Comparison of ENCODE assay signal across 8 mouse cellular contexts in genomic region chr7:25756011-25756410, GRCm38 (mm10). TPM values are rescaled to one million over a fixed set of nuclear protein-coding genes. Genes with fewer than 3 reads are reported as not detected.
DNase-seq lines count a peak whose midpoint lies in the region; ATAC-seq and TF ChIP-seq lines count a peak whose summit lies in the region.

No protein-coding gene starts in this region.

- H3K36me3 ChIP-seq in heart, embryonic 14.5 days (ENCODE audit: control insufficient read depth, insufficient read depth, low read length): peaks cover 29% of the 10 kb centered on the region
- H3K36me3 ChIP-seq in liver, embryonic 13.5 days: peaks cover 17% of the 10 kb centered on the region
- 0 out of 2 replicates have a peak, but pooled peaks cover under 1% of the 10 kb centered on the region for H3K36me3 ChIP-seq in stomach, embryonic 16.5 days (ENCODE audit: control insufficient read depth, insufficient read depth, low read length)

- TF ChIP-seq POLR2A in brain, embryonic 14.5 days (IDR thresholded peaks at IDR 0.05; ENCODE audit: borderline replicate concordance, extremely low read depth, insufficient read depth, insufficient read length, poor library complexity, severe bottlenecking): 0 out of 2 replicates have a peak, but pooled peaks have one; percentile 11

- H3K27ac ChIP-seq in heart, embryonic 14.5 days (replicated peaks in 1 of 2; ENCODE audit: control insufficient read depth in 1 of 2, insufficient read depth in 1 of 2, low read depth in 2 of 2, low read length in 2 of 2): peak overlapping the region; percentile 88 to 96
- peak overlapping the region; percentile 96 for H3K27ac ChIP-seq in liver, embryonic 13.5 days
- peak overlapping the region; percentile 99 for H3K27ac ChIP-seq in stomach, embryonic 16.5 days (ENCODE audit: low read length)

- peak; percentile 79 for TF ChIP-seq CTCF in brain, embryonic 14.5 days (IDR thresholded peaks at IDR 0.05; ENCODE audit: borderline replicate concordance, extremely low read depth, insufficient read depth, insufficient read length)

- ATAC-seq in heart, embryonic 14.5 days (ENCODE audit: insufficient number of reproducible peaks, insufficient read depth, low FRiP score, low read depth): peak; percentile 44
- peak; percentile 25 for ATAC-seq in liver, embryonic 13.5 days (ENCODE audit: low read depth)
- ATAC-seq in stomach, embryonic 16.5 days (ENCODE audit: insufficient read depth, low FRiP score): peak; percentile 41

- under 1% methylated on average over 18 of the region's 18 CpGs for WGBS in heart, embryonic 14.5 days
- WGBS in liver, embryonic 13.5 days (ENCODE audit: insufficient replicate concordance): under 1% methylated on average over 18 of the region's 18 CpGs
- under 1% methylated on average over 18 of the region's 18 CpGs for WGBS in stomach, embryonic 16.5 days

- peaks cover 4 to 23% of the 10 kb centered on the region in 2 experiments; a peak in 3 of 4 replicates for H3K4me1 ChIP-seq in heart, embryonic 14.5 days (ENCODE audit: control insufficient read depth in 2 of 2, insufficient read depth in 2 of 2, low read length in 2 of 2)
- peaks cover 36% of the 10 kb centered on the region for H3K4me1 ChIP-seq in liver, embryonic 13.5 days (replicated peaks)
- peaks cover 16% of the 10 kb centered on the region for H3K4me1 ChIP-seq in stomach, embryonic 16.5 days (ENCODE audit: control insufficient read depth, insufficient read depth, low read length)

- H3K9me3 ChIP-seq in heart, embryonic 14.5 days (ENCODE audit: control insufficient read depth, low read length): no peaks in the 10 kb centered on the region
- no peaks in the 10 kb centered on the region for H3K9me3 ChIP-seq in liver, embryonic 13.5 days (replicated peaks)
- no peaks in the 10 kb centered on the region for H3K9me3 ChIP-seq in stomach, embryonic 16.5 days (replicated peaks; ENCODE audit: control insufficient read depth, low read length)

- H3K27me3 ChIP-seq in heart, embryonic 14.5 days (ENCODE audit: control insufficient read depth, insufficient read depth, low read length): no peaks in the 10 kb centered on the region
- H3K27me3 ChIP-seq in liver, embryonic 13.5 days: no peaks in the 10 kb centered on the region
- H3K27me3 ChIP-seq in stomach, embryonic 16.5 days (ENCODE audit: control insufficient read depth, insufficient read depth, low read length): no peaks in the 10 kb centered on the region

- peak overlapping the region; percentile 96 for H3K4me2 ChIP-seq in heart, embryonic 14.5 days (ENCODE audit: low read length)
- peak overlapping the region; percentile 92 for H3K4me2 ChIP-seq in liver, embryonic 13.5 days
- peak overlapping the region; percentile 97 for H3K4me2 ChIP-seq in stomach, embryonic 16.5 days (ENCODE audit: low read depth, low read length)

- peak overlapping the region; percentile 98 for H3K9ac ChIP-seq in heart, embryonic 14.5 days (ENCODE audit: low read length)
- H3K9ac ChIP-seq in liver, embryonic 13.5 days: peak overlapping the region; percentile 74
- H3K9ac ChIP-seq in stomach, embryonic 16.5 days (ENCODE audit: low read length): peak overlapping the region; percentile 72

- peak overlapping the region; percentile 28 to 89 for H3K4me3 ChIP-seq in heart, embryonic 14.5 days (ENCODE audit: control insufficient read depth in 1 of 2, insufficient read depth in 1 of 2, low read depth in 1 of 2, low read length in 2 of 2)
- H3K4me3 ChIP-seq in liver, embryonic 13.5 days (replicated peaks): peak overlapping the region; percentile 97
- peak overlapping the region; percentile 94 for H3K4me3 ChIP-seq in stomach, embryonic 16.5 days (replicated peaks; ENCODE audit: low read length)

- peak; percentile 95 for DNase-seq in CD4-positive helper T cell, adult 2 months (ENCODE audit: low read depth, low spot score)
- peak; percentile 92 for DNase-seq in brain, embryonic 14.5 days (ENCODE audit: low read depth)
- DNase-seq in fat pad, adult 2 months (ENCODE audit: extremely low read depth, low read depth, low spot score): peak; percentile 28
- peak; percentile 93 for DNase-seq in kidney, postnatal 14 days
- DNase-seq in liver, embryonic 13.5 days: peak; percentile 76
- peak; percentile 88 for DNase-seq in neural tube, embryonic 10.5 days (ENCODE audit: extremely low spot score, low spot score)

RNA-seq across cellular contexts. Expression of gene Hnrnpul1, which starts 1.5 kb away (rescaled TPM):
- 34.7 and 70.2 TPM in 2 replicates for polyA plus RNA-seq in brain, embryonic 14.5 days (2012; rRNA removed)
- polyA plus RNA-seq in heart, embryonic 14.5 days (2014; fragmentation: Nextera tagmentation; extraction: Ambion mirVana): 47.2 and 50.9 TPM in 2 replicates
- polyA plus RNA-seq in liver, embryonic 13.5 days (2015; fragmentation: Nextera tagmentation; extraction: Ambion mirVana): 31.4 and 36.3 TPM in 2 replicates
- 35.4 and 39.6 TPM in 2 replicates for polyA plus RNA-seq in stomach, embryonic 16.5 days (2015; fragmentation: Nextera tagmentation; extraction: Ambion mirVana)

RNA-seq across cellular contexts. Expression of gene Axl, which starts 32.5 kb away (rescaled TPM):
- 14.3 and 18.8 TPM in 2 replicates for polyA plus RNA-seq in brain, embryonic 14.5 days (2012; rRNA removed)
- polyA plus RNA-seq in heart, embryonic 14.5 days (2014; fragmentation: Nextera tagmentation; extraction: Ambion mirVana): 38.9 and 42.1 TPM in 2 replicates
- 13.3 and 14.5 TPM in 2 replicates for polyA plus RNA-seq in liver, embryonic 13.5 days (2015; fragmentation: Nextera tagmentation; extraction: Ambion mirVana)
- 80.8 and 85.1 TPM in 2 replicates for polyA plus RNA-seq in stomach, embryonic 16.5 days (2015; fragmentation: Nextera tagmentation; extraction: Ambion mirVana)

RNA-seq across cellular contexts. Expression of gene Ccdc97, which starts 37.1 kb away (rescaled TPM):
- polyA plus RNA-seq in brain, embryonic 14.5 days (2012; rRNA removed): 80.5 and 84.4 TPM in 2 replicates
- polyA plus RNA-seq in heart, embryonic 14.5 days (2014; fragmentation: Nextera tagmentation; extraction: Ambion mirVana): 23.4 and 24.5 TPM in 2 replicates
- 8.8 and 10.7 TPM in 2 replicates for polyA plus RNA-seq in liver, embryonic 13.5 days (2015; fragmentation: Nextera tagmentation; extraction: Ambion mirVana)
- polyA plus RNA-seq in stomach, embryonic 16.5 days (2015; fragmentation: Nextera tagmentation; extraction: Ambion mirVana): 19.6 and 22.5 TPM in 2 replicates

Comparison
In these comparisons a context has a peak if more than half of its experiments do, and no peak if none do; other contexts are left out.
1. Peak in every context shown above with its lines: DNase-seq, ATAC-seq, H3K4me3 ChIP-seq and H3K27ac ChIP-seq.
2. DNase-seq: peak in every context shown above with its lines; median percentile 95 in CD4-positive helper T cell, adult 2 months; 93 in kidney, postnatal 14 days; 92 in brain, embryonic 14.5 days; 88 in neural tube, embryonic 10.5 days; 76 in liver, embryonic 13.5 days; 28 in fat pad, adult 2 months.